Mouse (Mus musculus): Measurements from ENCODE around the gene Il10ra. TPM values are rescaled to one million over a fixed set of nuclear protein-coding genes. Genes with fewer than 3 reads are reported as not detected.

The Il10ra gene
- polyA plus RNA-seq, 1 experiment from 2014 or later, result 1.4 TPM

DNA sequence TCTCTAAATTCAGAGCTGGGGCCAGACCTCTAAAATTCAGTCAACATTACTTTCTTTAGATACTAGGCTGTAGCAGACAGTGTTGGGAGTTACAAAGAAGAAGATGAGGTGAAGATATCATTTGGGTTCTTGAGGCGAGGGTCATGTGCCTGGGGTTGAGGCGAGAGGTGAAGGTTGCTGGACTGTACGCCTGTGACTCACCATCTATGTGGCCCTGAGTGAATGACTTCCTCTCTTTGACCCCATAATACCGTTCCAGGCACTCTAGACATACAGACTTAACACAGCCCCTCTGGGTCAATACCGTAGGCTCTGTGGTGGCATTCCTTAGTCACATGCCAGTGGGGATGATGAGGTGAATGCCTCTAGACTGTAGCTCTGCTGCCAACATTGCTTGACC is 13.5 kb upstream of the Il10ra start:
- H3K27ac ChIP-seq, result no peak overlapping the region
- H3K36me3 ChIP-seq, result no peaks in the 10 kb centered on the region
- H3K9ac ChIP-seq, result no peak overlapping the region
- ATAC-seq, result no peak
- H3K4me1 ChIP-seq (replicated peaks), result no peaks in the 10 kb centered on the region
- 83% methylated on average over 5 of the region's 5 CpGs for WGBS
- peaks cover 3% of the 10 kb centered on the region; the same call in 1 of the 2 replicates for H3K9me3 ChIP-seq
- no peak overlapping the region for H3K4me3 ChIP-seq (replicated peaks)
- no peak overlapping the region for H3K4me2 ChIP-seq (replicated peaks)
- H3K27me3 ChIP-seq (replicated peaks), result no peaks in the 10 kb centered on the region

DNA sequence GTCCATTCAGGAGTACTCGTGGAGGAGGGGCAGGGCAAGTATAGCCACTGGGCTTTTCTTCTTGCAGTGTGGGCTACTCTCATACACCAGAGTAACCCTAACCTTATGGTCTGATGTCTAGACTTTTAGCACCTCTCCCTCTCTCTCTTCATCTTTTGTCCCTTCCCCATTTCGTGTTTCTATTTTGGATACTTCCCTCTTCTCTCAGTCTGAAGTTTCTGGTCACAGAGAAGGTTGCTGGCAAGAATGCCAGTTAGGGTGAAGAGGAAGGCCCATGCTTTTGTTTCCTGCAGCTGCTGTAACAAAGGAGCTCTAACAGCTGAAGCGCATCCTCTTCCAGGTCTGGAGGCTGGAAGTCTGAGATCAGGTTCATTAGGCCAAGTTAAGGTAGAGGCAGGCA is 11.9 kb upstream of the Il10ra start:
- Histone ChIP-seq H3K4me1 (replicated peaks) (no peaks in the 10 kb centered on the region), H3K9ac (no peak overlapping the region), H3K9me3 (peaks cover 3% of the 10 kb centered on the region; the same call in 1 of the 2 replicates), H3K36me3 (no peaks in the 10 kb centered on the region), H3K4me3 (replicated peaks) (no peak overlapping the region), H3K27me3 (replicated peaks) (no peaks in the 10 kb centered on the region), H3K4me2 (replicated peaks) (no peak overlapping the region), H3K27ac (no peak overlapping the region)
- ATAC-seq, result no peak
- WGBS, result 80% methylated on average over 3 of the region's 3 CpGs

DNA sequence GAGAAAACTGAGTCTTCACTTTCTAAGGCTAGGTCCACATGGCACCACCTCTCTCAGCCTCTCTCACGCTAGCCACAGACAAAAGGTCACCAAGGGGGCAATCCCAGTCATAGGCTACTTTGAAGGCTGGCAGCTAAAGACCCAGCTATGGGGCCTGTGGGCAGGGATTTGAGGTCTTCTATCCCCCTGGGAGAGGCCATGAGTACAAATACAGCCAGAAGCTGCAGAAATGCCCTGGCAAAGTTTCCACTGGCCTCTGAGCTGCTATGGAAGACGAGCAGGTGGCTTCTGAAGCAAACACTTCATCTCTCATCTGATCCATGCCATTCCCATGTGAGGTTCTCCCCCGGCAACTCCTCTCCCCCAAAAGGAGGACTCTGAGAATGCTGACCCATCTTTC is 11.1 kb upstream of the Il10ra start:
- Histone ChIP-seq H3K4me3 (replicated peaks) (no peak overlapping the region), H3K36me3 (no peaks in the 10 kb centered on the region), H3K4me2 (replicated peaks) (no peak overlapping the region), H3K9ac (no peak overlapping the region), H3K27ac (no peak overlapping the region), H3K9me3 (peaks cover 2% of the 10 kb centered on the region; the same call in 1 of the 2 replicates), H3K4me1 (replicated peaks) (no peaks in the 10 kb centered on the region), H3K27me3 (replicated peaks) (no peaks in the 10 kb centered on the region)
- WGBS, result 69% methylated on average over 3 of the region's 3 CpGs
- ATAC-seq, result no peak

DNA sequence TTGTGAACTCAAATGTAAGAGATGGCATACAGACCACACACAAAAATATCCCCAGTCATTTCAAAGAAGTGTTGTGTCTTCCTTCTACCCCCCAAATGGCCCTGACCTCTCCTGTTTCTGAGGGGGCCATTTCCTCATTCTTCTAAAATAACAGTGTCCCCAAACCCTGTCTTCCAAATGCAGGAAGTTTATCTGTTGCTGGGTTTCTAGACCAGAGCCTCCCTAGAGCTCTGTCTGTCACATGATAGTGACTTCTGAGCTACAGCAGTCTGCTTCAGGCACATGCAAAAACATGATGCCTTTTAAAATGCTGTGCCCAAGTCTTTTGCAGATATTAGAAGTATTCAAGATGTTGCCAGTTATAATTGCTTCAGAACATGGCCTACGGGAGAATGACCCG is 5.7 kb upstream of the Il10ra start:
- no peak for ATAC-seq
- no peaks in the 10 kb centered on the region for H3K36me3 ChIP-seq
- WGBS, result 91% methylated on average over 2 of the region's 2 CpGs
- no peak overlapping the region for H3K4me3 ChIP-seq (replicated peaks)
- H3K9me3 ChIP-seq, result no peaks in the 10 kb centered on the region
- no peak overlapping the region for H3K27ac ChIP-seq
- H3K4me1 ChIP-seq (replicated peaks), result no peaks in the 10 kb centered on the region
- no peak overlapping the region for H3K9ac ChIP-seq
- 0 out of 2 replicates have a peak, but pooled peaks cover 1% of the 10 kb centered on the region for H3K27me3 ChIP-seq (replicated peaks)
- H3K4me2 ChIP-seq (replicated peaks), result no peak overlapping the region

DNA sequence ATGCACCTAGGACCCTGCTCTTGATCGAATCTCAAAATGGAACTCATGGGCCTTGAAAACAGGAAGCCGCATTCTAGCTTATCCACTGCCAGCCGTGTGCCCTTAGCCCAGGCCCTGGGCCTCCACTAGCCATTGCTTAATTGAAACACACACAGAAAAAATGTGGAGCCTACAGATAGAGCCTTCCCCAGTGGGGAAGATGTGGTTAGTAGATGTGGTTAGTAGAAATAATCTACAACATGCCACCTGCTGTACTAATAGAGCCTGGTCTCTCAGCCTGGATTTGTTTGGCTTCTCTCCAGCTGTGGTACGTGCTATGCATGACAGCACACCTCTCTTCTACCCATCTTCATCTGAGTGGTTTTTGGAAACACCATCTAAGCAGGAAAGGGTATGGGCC is 5.3 kb upstream of the Il10ra start:
- Histone ChIP-seq H3K9me3 (no peaks in the 10 kb centered on the region), H3K4me2 (replicated peaks) (no peak overlapping the region), H3K9ac (no peak overlapping the region), H3K27ac (no peak overlapping the region), H3K36me3 (no peaks in the 10 kb centered on the region), H3K27me3 (replicated peaks) (0 out of 2 replicates have a peak, but pooled peaks cover 3% of the 10 kb centered on the region), H3K4me3 (replicated peaks) (no peak overlapping the region), H3K4me1 (replicated peaks) (0 out of 2 replicates have a peak, but pooled peaks cover under 1% of the 10 kb centered on the region)
- no peak for ATAC-seq
- WGBS, result 77% methylated on average over 4 of the region's 4 CpGs

DNA sequence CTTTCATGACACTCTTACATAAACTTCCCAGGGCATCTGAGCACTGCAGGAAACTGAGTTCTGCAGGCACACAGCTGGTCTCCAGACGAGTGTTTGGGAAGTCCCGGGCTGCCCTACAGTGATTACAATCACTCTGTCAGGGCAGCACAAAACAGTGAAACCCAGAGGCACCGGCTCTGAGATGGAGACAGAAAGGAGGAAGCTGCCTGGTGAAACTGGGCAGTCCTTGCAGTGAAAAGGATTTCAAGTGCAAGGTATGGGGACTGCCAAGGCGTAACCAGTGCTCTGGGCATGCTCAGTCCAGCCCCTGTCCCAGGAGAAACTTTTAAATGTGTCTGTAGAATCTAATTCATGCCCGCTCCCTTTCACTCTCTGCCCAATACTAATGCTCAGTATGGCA is 3.3 kb upstream of the Il10ra start:
- H3K4me1 ChIP-seq (replicated peaks), result peaks cover 6% of the 10 kb centered on the region; the same call in 1 of the 2 replicates
- ATAC-seq, result no peak
- no peaks in the 10 kb centered on the region for H3K36me3 ChIP-seq
- no peaks in the 10 kb centered on the region for H3K9me3 ChIP-seq
- H3K4me2 ChIP-seq (replicated peaks), result no peak overlapping the region
- 44% methylated on average over 5 of the region's 5 CpGs for WGBS
- H3K9ac ChIP-seq, result no peak overlapping the region
- peaks cover 20% of the 10 kb centered on the region for H3K27me3 ChIP-seq (replicated peaks)
- no peak overlapping the region for H3K4me3 ChIP-seq (replicated peaks)
- H3K27ac ChIP-seq, result no peak overlapping the region

DNA sequence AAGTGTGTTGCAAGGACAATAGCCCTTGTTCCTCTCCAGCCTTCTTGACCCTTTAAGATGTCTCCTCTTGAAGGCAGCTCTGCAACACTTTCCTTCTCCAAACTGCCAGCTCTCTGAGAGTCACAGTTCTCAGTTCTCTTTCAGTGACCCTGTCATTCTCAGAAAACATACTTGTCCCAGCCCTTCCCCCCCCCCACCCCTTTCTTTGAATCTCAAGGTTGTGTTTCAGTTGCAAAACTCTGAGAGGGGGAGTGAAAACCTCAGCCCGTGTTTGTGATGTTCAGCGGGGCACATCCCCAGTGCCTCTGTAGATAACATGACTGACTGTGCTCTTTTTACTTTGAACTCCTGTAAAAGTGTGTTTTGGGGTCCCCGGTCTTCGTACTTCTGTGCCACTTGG is 870 bp downstream of the Il10ra start:
- no peaks in the 10 kb centered on the region for H3K9me3 ChIP-seq
- H3K9ac ChIP-seq, result no peak overlapping the region
- no peak overlapping the region for H3K27ac ChIP-seq
- peaks cover 20% of the 10 kb centered on the region for H3K27me3 ChIP-seq (replicated peaks)
- WGBS, result 64% methylated on average over 4 of the region's 4 CpGs
- no peak overlapping the region for H3K4me3 ChIP-seq (replicated peaks)
- H3K36me3 ChIP-seq, result no peaks in the 10 kb centered on the region
- H3K4me2 ChIP-seq (replicated peaks), result no peak overlapping the region
- no peak for ATAC-seq
- H3K4me1 ChIP-seq (replicated peaks), result peaks cover 6% of the 10 kb centered on the region; the same call in 1 of the 2 replicates

DNA sequence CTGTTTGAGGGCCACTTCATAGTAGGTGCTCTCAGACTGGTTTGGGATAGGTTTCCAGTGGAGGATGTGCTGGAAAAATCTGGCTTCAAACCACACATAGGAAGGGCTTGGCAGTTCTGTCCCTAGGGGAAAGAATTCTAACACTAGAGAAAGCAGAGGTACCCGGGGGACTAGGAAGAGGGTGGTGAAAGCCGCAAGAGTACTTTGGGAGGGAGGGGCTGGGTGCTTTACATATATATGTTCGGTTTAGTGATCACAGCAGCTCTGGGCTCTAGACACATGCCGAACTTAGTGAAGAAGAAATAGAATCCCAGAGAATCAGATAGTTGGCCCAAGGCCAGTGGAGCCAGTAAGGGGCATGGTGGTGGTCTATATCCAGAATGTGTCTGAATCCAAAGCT is 1.9 kb downstream of the Il10ra start:
- WGBS, result 92% methylated on average over 4 of the region's 4 CpGs
- H3K27ac ChIP-seq, result no peak overlapping the region

DNA sequence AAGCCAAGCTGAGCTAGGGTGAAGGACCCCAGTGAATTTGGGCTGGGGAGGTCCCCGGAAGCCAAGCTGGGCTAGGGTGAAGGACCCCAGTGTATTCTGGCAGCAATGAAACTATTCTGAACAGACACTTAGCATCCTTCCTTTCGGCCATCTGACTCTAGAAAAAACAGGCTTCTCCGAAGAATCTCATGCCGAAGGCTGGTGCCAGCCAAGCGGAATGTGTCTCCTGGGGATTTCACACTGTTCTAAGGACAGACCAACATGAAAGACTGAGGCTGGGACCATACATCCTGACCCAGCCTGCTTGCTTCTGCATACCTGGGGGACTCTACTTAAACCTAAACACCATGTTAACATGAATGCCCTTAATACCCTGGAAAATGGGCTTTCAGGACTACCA is 7.1 kb downstream of the Il10ra start:
- Histone ChIP-seq H3K4me1 (replicated peaks) (no peaks in the 10 kb centered on the region), H3K9me3 (no peaks in the 10 kb centered on the region), H3K27me3 (replicated peaks) (no peaks in the 10 kb centered on the region), H3K4me2 (replicated peaks) (no peak overlapping the region), H3K27ac (no peak overlapping the region), H3K4me3 (replicated peaks) (no peak overlapping the region), H3K9ac (no peak overlapping the region), H3K36me3 (no peaks in the 10 kb centered on the region)
- WGBS, result 81% methylated on average over 5 of the region's 5 CpGs
- no peak for ATAC-seq

More for the DNA sequence above, 1.9 kb downstream of the Il10ra start:
- H3K4me1 ChIP-seq (replicated peaks), result peaks cover 6% of the 10 kb centered on the region; the same call in 1 of the 2 replicates
- no peaks in the 10 kb centered on the region for H3K9me3 ChIP-seq
- H3K9ac ChIP-seq, result no peak overlapping the region
- H3K4me3 ChIP-seq (replicated peaks), result no peak overlapping the region
- peaks cover 20% of the 10 kb centered on the region for H3K27me3 ChIP-seq (replicated peaks)
- H3K4me2 ChIP-seq (replicated peaks), result no peak overlapping the region
- no peak for ATAC-seq
- H3K36me3 ChIP-seq, result no peaks in the 10 kb centered on the region

DNA sequence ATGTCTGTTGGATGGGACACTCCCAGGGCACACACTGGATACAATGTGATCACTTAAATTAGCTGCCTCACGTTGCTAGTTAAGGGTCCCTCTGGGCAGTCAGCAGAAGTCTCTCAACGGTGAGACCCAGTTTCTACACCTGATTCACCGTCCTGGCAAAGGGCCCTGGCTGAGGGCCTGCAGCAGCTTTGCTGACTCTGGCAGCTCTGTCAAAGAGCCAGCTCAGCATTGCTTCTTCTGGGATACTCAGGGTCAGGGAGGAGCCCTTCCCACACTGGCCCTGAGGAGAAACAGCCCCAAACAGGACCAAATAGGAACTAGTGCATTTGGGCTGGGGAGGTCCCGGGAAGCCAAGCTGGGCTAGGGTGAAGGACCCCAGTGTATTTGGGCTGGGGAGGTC is 7.5 kb downstream of the Il10ra start:
- Histone ChIP-seq H3K27me3 (replicated peaks) (no peaks in the 10 kb centered on the region), H3K4me3 (replicated peaks) (no peak overlapping the region), H3K9ac (no peak overlapping the region), H3K36me3 (no peaks in the 10 kb centered on the region), H3K4me2 (replicated peaks) (no peak overlapping the region), H3K27ac (no peak overlapping the region), H3K9me3 (no peaks in the 10 kb centered on the region), H3K4me1 (replicated peaks) (no peaks in the 10 kb centered on the region)
- WGBS, result 53% methylated on average over 4 of the region's 4 CpGs
- ATAC-seq, result no peak

DNA sequence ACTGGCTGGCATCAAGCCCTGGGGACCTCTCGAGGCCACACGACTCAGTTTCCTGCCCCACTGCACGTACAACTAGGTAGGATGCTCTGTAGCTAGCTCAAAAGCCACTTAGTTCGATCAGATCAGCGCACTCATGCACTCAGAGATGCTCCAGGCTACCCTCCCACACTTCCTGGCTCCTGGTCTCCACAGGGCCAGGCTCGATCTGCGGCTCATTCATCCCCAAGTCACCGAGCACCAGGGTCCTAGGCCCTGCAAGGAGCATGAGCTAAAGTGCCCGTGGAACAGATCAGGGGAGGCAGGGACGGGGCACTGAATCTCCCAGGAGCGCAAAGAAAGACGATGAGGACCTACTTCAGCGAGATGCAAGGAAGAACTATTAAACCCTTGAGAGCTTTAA is 9.9 kb downstream of the Il10ra start:
- Histone ChIP-seq H3K4me1 (replicated peaks) (no peaks in the 10 kb centered on the region), H3K27ac (no peak overlapping the region), H3K9ac (no peak overlapping the region), H3K4me2 (replicated peaks) (no peak overlapping the region), H3K4me3 (replicated peaks) (no peak overlapping the region), H3K9me3 (no peaks in the 10 kb centered on the region), H3K27me3 (replicated peaks) (no peaks in the 10 kb centered on the region), H3K36me3 (no peaks in the 10 kb centered on the region)
- ATAC-seq, result no peak
- 85% methylated on average over 13 of the region's 13 CpGs for WGBS

DNA sequence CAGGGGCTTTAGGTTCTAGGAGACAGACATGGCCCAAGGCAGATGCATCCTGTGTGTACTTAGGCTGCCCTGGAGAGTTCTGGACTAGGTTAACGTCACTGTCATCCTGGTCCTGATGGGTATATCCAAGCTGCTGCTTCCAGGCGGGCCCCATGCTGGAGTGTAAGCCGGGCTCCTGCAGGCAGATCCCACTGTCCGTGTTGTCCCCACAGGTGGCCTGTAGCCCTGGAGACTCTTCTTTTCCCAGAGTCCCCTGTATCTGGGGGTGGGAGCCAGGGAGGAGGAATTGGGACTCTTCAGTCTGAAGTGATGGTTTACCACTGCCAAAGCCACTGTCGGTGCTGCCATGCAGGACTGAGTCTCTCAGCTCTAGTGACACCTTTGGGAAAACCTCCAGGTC is 13.0 kb downstream of the Il10ra start:
- no peak overlapping the region for H3K4me2 ChIP-seq (replicated peaks)
- no peak overlapping the region for H3K9ac ChIP-seq
- H3K36me3 ChIP-seq, result no peaks in the 10 kb centered on the region
- H3K27me3 ChIP-seq (replicated peaks), result no peaks in the 10 kb centered on the region
- H3K4me3 ChIP-seq (replicated peaks), result no peak overlapping the region
- no peak overlapping the region for H3K27ac ChIP-seq
- H3K9me3 ChIP-seq, result no peaks in the 10 kb centered on the region
- ATAC-seq, result no peak
- 86% methylated on average over 5 of the region's 5 CpGs for WGBS
- no peaks in the 10 kb centered on the region for H3K4me1 ChIP-seq (replicated peaks)

DNA sequence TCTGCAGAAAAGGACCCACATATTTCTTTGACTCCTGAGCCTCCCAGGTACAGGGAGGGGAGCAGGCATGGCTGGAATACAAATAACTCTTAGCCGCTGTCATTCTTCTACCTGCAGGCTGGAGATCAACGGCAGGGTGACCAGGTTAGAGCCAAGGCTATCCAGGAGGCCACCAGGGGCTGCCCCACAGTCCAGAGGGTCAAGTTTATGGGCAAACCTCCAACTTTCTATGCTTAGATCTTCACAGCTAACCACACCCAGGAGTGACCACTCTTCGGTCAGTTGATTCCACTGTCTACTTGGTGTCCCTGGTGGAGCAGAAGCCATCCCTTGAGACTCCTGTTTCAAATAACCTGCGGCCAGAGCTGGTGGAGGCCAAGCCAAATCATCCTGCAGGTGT is 13.5 kb downstream of the Il10ra start:
- 92% methylated on average over 4 of the region's 4 CpGs for WGBS

More for the DNA sequence above, 13.5 kb downstream of the Il10ra start:
- H3K4me3 ChIP-seq (replicated peaks), result no peak overlapping the region
- no peak overlapping the region for H3K27ac ChIP-seq
- no peak for ATAC-seq
- H3K4me1 ChIP-seq (replicated peaks), result no peaks in the 10 kb centered on the region
- no peaks in the 10 kb centered on the region for H3K9me3 ChIP-seq
- no peaks in the 10 kb centered on the region for H3K27me3 ChIP-seq (replicated peaks)
- no peak overlapping the region for H3K9ac ChIP-seq
- H3K36me3 ChIP-seq, result no peaks in the 10 kb centered on the region
- no peak overlapping the region for H3K4me2 ChIP-seq (replicated peaks)
